Mouse (Mus musculus): ENCODE results near the gene Krt20.

Gene Krt20

GRCm38 (mm10) chr11:99406186-99406585 is 31.8 kb downstream of the Krt20 start:
- DNase-seq = no peak

DNA sequence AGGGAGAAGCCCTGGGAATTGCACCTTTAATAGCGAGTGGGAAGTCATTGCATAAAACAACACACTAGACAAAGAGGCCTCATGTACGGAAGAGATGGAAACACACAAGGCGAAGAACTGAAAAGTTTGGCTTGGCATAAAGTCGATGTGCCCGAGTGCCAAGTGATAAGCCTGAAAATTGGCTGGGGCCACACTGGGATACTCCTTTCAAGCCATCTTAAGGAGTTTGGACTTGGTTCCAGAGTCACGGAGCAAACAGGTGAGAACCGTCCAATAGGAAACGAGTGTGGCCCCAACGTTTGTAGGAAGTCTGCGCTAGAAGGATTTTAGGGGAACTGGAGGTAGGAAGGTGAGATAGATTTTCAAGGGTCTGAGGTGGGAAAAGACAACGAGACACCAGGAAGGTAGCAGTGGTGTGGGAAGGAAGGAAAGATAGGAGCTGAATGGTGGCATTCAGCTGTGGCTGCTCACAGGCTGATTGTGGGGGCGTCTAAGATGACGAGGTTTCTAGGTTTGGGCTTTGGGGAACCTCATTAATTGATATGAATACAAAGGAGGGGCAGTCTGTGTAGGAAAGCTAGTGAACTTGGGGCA is 37.9 kb downstream of the Krt20 start:
- no peak for DNase-seq

- DNase-seq = no peak
Measured at GRCm38 (mm10) chr11:99398832-99399231, 39.1 kb downstream of the Krt20 start.

- no peak for DNase-seq
Measured at GRCm38 (mm10) chr11:99398084-99398483, 39.9 kb downstream of the Krt20 start.

- DNase-seq = no peak
Measured at GRCm38 (mm10) chr11:99396661-99397060, 41.3 kb downstream of the Krt20 start.

DNA sequence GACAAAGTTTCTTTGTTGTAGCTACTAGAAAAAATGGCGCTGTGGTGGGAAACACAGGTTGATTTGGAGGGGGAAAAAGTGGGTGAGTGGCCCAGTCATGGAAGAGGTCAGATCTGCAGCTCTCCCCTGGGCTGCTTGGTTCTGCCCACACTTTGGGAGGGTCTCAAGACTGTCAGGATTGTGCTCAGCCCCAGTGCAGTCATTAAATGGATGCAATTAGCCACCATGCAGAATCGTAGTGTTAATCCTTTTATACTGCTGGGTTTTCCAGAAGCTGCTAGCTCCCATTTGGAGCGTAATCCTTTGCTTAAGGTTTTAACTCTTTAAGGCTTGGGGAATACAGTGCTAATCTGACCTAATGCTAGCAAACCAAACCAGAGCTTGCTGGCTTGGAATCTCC is 41.9 kb downstream of the Krt20 start:
- DNase-seq = no peak

- DNase-seq = no peak
Measured at GRCm38 (mm10) chr11:99392492-99392891, 45.5 kb downstream of the Krt20 start.

- DNase-seq = peak in 1 of 2 experiments; percentile 22
Measured at GRCm38 (mm10) chr11:99391375-99391774, 46.6 kb downstream of the Krt20 start.

- peak in 1 of 2 experiments; percentile 22 for DNase-seq
Measured at GRCm38 (mm10) chr11:99390866-99391265, 47.1 kb downstream of the Krt20 start.

DNA sequence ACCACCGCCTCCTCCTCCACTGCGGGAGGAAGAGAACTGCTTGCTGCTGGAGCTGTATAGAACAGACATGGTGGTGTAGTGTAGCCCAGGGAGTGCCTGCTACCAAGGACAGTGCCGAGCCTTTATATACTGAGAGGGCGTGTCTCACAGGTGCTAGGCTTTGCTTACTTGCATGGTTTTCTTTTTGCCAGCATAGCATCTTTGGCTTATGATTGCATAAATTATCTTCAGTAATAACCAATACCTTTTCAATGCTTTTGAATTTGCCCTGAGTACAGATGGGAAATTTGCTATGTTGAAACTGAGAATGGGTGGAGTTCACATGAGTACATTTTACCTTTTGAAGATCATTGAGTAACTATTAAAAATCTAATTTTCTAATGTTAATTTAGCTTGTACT is 48.7 kb downstream of the Krt20 start, which contains the start of gene Krt10:
Gene Krt10 (minus strand): TSS at position 101 of the 400 bp plus-strand sequence.
- DNase-seq = no peak

DNA sequence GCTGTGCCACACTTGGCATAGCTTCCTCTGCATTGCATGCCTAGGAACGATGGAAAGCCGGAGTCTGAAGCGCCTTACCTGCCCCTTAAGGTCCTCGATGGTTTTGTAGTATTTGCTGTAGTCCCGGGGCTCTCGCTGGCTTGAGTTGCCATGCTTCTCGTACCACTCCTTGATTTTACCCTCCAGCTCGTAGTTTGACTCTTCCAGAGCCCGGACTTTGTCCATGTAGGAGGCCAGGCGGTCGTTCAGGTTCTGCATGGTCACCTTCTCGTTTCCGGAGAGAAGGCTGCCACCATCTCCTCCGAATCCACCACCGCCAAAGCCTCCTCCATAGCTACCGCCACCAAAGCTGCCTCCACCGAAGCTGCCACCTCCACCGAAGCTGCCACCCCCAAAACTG is 49.3 kb downstream of the Krt20 start:
- DNase-seq = no peak

- DNase-seq = peak; percentile 92 to 93
Measured at GRCm38 (mm10) chr11:99385813-99386721, 51.9 kb downstream of the Krt20 start.

DNA sequence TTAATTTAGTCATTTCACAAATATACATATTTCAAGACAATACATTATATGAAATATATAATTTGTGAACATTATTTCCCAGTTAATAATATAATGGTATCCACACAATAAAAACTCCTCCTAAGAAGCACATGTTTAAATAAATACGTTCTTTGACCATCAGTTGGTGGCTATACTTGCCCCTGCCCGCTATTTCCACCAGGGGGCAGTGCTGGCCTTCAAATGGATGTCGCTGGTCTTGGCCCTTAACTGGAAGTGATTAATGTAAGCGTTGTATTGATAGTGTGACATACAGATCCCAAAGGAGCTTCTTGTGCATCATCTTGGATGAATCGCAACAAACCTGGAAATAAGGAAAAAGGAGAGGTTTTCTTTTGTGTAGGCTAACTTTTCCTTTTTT is 58.4 kb downstream of the Krt20 start:
- DNase-seq = peak; percentile 72 to 81

Measured in cerebellum, postnatal 36 days (tissue).